Mouse (Mus musculus): ENCODE measurements at regions not wholly inside any gene's neighbourhood (a gene's known extent, or its start where the extent isn't known, plus 50 kb on each side); places are given as distances from the start of the nearest gene placed in this dataset.

- DNase-seq (ENCODE audit: low read depth, low spot score) = no peak
Observed at GRCm38 (mm10) chr1:108110984-108111383, 521.2 kb downstream of the Serpinb8 start.

GRCm38 (mm10) chr1:108127393-108127792, 537.6 kb downstream of the Serpinb8 start:
- no peak for DNase-seq (ENCODE audit: low read depth, low spot score)

- no peak for DNase-seq (ENCODE audit: low read depth, low spot score)
Observed at GRCm38 (mm10) chr1:108132006-108132405, 542.2 kb downstream of the Serpinb8 start.

GRCm38 (mm10) chr1:108135346-108135745, 545.5 kb downstream of the Serpinb8 start:
- peak; percentile 24 for DNase-seq (ENCODE audit: low read depth, low spot score)

- DNase-seq (ENCODE audit: low read depth, low spot score) = no peak
Observed at GRCm38 (mm10) chr1:108144114-108144513, 554.3 kb downstream of the Serpinb8 start.

- DNase-seq (ENCODE audit: low read depth, low spot score) = no peak
Observed at GRCm38 (mm10) chr1:108181350-108182167, 591.8 kb downstream of the Serpinb8 start.

GRCm38 (mm10) chr1:108182168-108182539, 592.3 kb downstream of the Serpinb8 start:
- no peak for DNase-seq (ENCODE audit: low read depth, low spot score)

GRCm38 (mm10) chr1:108224047-108224446, 634.2 kb downstream of the Serpinb8 start:
- no peak for DNase-seq (ENCODE audit: low read depth, low spot score)

- DNase-seq (ENCODE audit: low read depth, low spot score) = no peak
Observed at GRCm38 (mm10) chr1:108240152-108240551, 650.3 kb downstream of the Serpinb8 start.

- DNase-seq (ENCODE audit: low read depth, low spot score) = no peak
Observed at GRCm38 (mm10) chr1:108255147-108255546, 665.3 kb downstream of the Serpinb8 start.

GRCm38 (mm10) chr1:108259355-108259754, 669.5 kb downstream of the Serpinb8 start:
- peak; percentile 51 for DNase-seq (ENCODE audit: low read depth, low spot score)

GRCm38 (mm10) chr1:108282099-108282498, 692.3 kb downstream of the Serpinb8 start:
- no peak for DNase-seq (ENCODE audit: low read depth, low spot score)

- no peak for DNase-seq (ENCODE audit: low read depth, low spot score)
Observed at GRCm38 (mm10) chr1:108286571-108286970, 696.8 kb downstream of the Serpinb8 start.
